Mouse (Mus musculus) bone marrow, adult 2 months (tissue): ENCODE results near the gene Cyp24a1.

Experiments
- CTCF ChIP-seq: fragments of 200-500 bp; IDR thresholded peaks from 2 replicates; pipeline ENCODE4 v1.5.1; 2011; ENCODE audit warnings: low read length, control low read depth; ENCODE audit not compliant: control insufficient read depth, insufficient read depth
- POLR2A ChIP-seq: fragments of 200-500 bp; IDR thresholded peaks from 2 replicates; pipeline ENCODE4 v1.6.1; 2011; ENCODE audit warnings: low read depth, mild to moderate bottlenecking, control low read depth, low read length, borderline replicate concordance; ENCODE audit not compliant: control insufficient read depth

DNA sequence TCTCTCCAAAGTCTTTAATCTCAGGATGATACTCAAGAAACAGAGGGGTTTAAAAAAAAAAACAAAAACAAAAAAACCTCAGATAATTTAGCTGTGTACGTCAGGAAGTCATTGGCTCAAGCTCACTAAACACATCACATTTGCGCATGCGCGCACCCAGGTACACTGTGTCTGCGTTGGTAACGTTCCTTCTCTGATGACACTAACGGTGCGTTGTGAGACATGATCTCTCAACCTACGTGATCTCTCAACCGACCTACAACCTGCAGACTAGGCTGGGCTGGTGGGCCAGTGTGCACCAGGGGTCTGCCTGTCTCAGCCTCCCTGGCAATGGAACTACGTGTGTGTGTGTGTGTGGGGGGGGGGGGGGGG, 37.8 kb upstream of the Cyp24a1 start:
- TF ChIP-seq CTCF (no peak), POLR2A (no peak)
